Mouse (Mus musculus) megakaryocyte, adult 5-6 weeks (primary cell): ENCODE results near the gene Nin. TPM values are rescaled to one million over a fixed set of nuclear protein-coding genes. Genes with fewer than 3 reads are reported as not detected.
A peak's percentile ranks its signal among the peaks of the same experiment; 100 is the strongest.

Experiments used
- ATAC-seq: 2 replicates; pipeline ENCODE4 v1.8.0; 2016; ENCODE audit warnings: mild to moderate bottlenecking, inconsistent platforms; ENCODE audit not compliant: poor library complexity, severe bottlenecking
- total RNA-seq, 2 experiments: library from RNA; stranded (forward) in 1 of 2; stranded (reverse) in 1 of 2; fragments of 153-499, 151-499 nt in 1 of 2; fragments of 221-1000, 200-1000 nt in 1 of 2; gene quantifications; 2 replicates each; pipeline versions ENCODE4 v1.2.3 to v1.2.4; 2015 to 2017

Gene Nin
- total RNA-seq, 2 experiments from 2014 or later = 171 to 227 TPM

- ATAC-seq = no peak
Observed at GRCm38 (mm10) chr12:70025431-70025830, 88.1 kb downstream of the Nin start.

GRCm38 (mm10) chr12:70023580-70023979 lies 89.9 kb downstream of the Nin start:
- no peak for ATAC-seq

- ATAC-seq = no peak
Observed at GRCm38 (mm10) chr12:70018153-70018552, 95.4 kb downstream of the Nin start.

- no peak for ATAC-seq
Observed at GRCm38 (mm10) chr12:70015936-70016335, 97.6 kb downstream of the Nin start.

GRCm38 (mm10) chr12:70011681-70012080 lies 101.8 kb downstream of the Nin start:
- ATAC-seq = no peak

GRCm38 (mm10) chr12:70010356-70010755 lies 103.2 kb downstream of the Nin start:
- peak; percentile 33; the same call in 1 of the 2 replicates for ATAC-seq

- peak; percentile 64 for ATAC-seq
Observed at GRCm38 (mm10) chr12:70005103-70005502, 108.4 kb downstream of the Nin start.

- ATAC-seq = no peak
Observed at GRCm38 (mm10) chr12:69998186-69998983, 115.1 kb downstream of the Nin start.

- no peak for ATAC-seq
Observed at GRCm38 (mm10) chr12:69995382-69995781, 118.1 kb downstream of the Nin start.

- ATAC-seq = peak; percentile 81
Observed at GRCm38 (mm10) chr12:69986786-69987497, 126.6 kb downstream of the Nin start, which contains the start of gene Sav1. Gene Sav1, minus strand, starts transcription at chr12:69987002.

- peak; percentile 48 for ATAC-seq
Observed at GRCm38 (mm10) chr12:69986241-69986762, 127.2 kb downstream of the Nin start.

- ATAC-seq = no peak
Observed at GRCm38 (mm10) chr12:69985546-69985945, 128.0 kb downstream of the Nin start.

GRCm38 (mm10) chr12:69982874-69983273 lies 130.6 kb downstream of the Nin start:
- no peak for ATAC-seq

- ATAC-seq = no peak
Observed at GRCm38 (mm10) chr12:69977376-69977998, 136.0 kb downstream of the Nin start.

- ATAC-seq = no peak
Observed at GRCm38 (mm10) chr12:69976688-69977087, 136.8 kb downstream of the Nin start.

GRCm38 (mm10) chr12:69973666-69974065 lies 139.9 kb downstream of the Nin start:
- no peak for ATAC-seq

- ATAC-seq = no peak
Observed at GRCm38 (mm10) chr12:69968154-69968553, 145.4 kb downstream of the Nin start.

GRCm38 (mm10) chr12:69967112-69967511 lies 146.4 kb downstream of the Nin start:
- ATAC-seq = no peak

- no peak for ATAC-seq
Observed at GRCm38 (mm10) chr12:69966071-69966470, 147.4 kb downstream of the Nin start.

GRCm38 (mm10) chr12:69965644-69966043 lies 147.9 kb downstream of the Nin start:
- ATAC-seq = no peak

GRCm38 (mm10) chr12:69963141-69963540 lies 150.4 kb downstream of the Nin start:
- ATAC-seq = no peak
